Mouse (Mus musculus): Measurements from ENCODE around the gene H2-T23.

GRCm38 (mm10) chr17:36021309-36021708 lies 11.3 kb downstream of the H2-T23 start:
- no peak for TF ChIP-seq GATA1 (IDR thresholded peaks at IDR 0.05; ENCODE audit: low read length)
- no peak for TF ChIP-seq TAL1 (IDR thresholded peaks at IDR 0.05; ENCODE audit: low read length)
